Mouse (Mus musculus) stomach, postnatal 0 days (tissue): ENCODE measurements at regions not wholly inside any gene's neighbourhood (a gene's known extent, or its start where the extent isn't known, plus 50 kb on each side); places are given as distances from the start of the nearest gene placed in this dataset.

Experiments used
- CTCF ChIP-seq: IDR thresholded peaks from 2 replicates; pipeline ENCODE4 v1.5.1; 2016; ENCODE audit warnings: antibody characterized with exemption, low read depth, mild to moderate bottlenecking, moderate library complexity
- EP300 ChIP-seq: optimal IDR thresholded peaks from 2 replicates; pipeline ENCODE3; 2016; ENCODE audit warnings: antibody characterized with exemption

- TF ChIP-seq CTCF = no peak
- no peak for TF ChIP-seq EP300
These were observed 606.8 kb upstream of the Cdh5 start for GRCm38 (mm10) chr8:103494670-103495069.
